Mouse (Mus musculus) megakaryocyte, adult 5-6 weeks (primary cell): ENCODE measurements around the gene Arcn1. TPM values are rescaled to one million over a fixed set of nuclear protein-coding genes. Genes with fewer than 3 reads are reported as not detected.

Source experiments
- ATAC-seq: 2 replicates; pipeline ENCODE4 v1.8.0; 2016; ENCODE audit warnings: mild to moderate bottlenecking, inconsistent platforms; ENCODE audit not compliant: poor library complexity, severe bottlenecking
- total RNA-seq, 2 experiments: library from RNA; stranded (forward) in 1 of 2; stranded (reverse) in 1 of 2; fragments of 153-499, 151-499 nt in 1 of 2; fragments of 221-1000, 200-1000 nt in 1 of 2; gene quantifications; 2 replicates each; pipeline versions ENCODE4 v1.2.3 to v1.2.4; 2015 to 2017

Arcn1 gene
- total RNA-seq, 2 experiments from 2014 or later, result 151 to 165 TPM

- ATAC-seq, result no peak
These were observed 21.0 kb downstream of the Arcn1 start for GRCm38 (mm10) chr9:44746666-44747065.

GRCm38 (mm10) chr9:44745371-44745770 lies 22.3 kb downstream of the Arcn1 start:
- no peak for ATAC-seq

DNA sequence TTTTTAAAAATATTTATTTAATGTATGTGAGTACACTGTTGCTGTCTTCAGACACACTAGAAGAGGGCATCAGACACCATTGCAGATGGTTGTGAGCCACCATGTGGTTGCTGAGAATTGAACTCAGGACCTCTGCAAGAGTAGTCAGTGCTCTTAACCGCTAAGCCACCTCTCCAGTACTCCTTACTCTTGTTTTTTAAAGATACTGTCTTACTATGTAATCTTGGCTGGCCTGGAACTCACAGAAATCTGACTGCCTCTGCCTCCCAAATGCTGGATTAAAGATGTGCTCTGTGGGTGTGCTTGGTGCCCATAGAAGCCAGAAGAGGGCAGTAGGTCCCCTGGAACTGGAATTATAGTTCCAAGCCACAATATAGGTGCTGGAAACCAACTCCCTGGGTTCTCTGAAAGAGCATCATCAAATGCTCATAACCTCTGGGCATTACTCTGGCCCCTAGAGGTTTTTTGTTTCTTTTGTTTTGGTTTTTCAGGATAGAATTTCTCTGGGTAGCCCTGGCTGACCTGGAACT lies 26.9 kb downstream of the Arcn1 start:
- no peak for ATAC-seq

DNA sequence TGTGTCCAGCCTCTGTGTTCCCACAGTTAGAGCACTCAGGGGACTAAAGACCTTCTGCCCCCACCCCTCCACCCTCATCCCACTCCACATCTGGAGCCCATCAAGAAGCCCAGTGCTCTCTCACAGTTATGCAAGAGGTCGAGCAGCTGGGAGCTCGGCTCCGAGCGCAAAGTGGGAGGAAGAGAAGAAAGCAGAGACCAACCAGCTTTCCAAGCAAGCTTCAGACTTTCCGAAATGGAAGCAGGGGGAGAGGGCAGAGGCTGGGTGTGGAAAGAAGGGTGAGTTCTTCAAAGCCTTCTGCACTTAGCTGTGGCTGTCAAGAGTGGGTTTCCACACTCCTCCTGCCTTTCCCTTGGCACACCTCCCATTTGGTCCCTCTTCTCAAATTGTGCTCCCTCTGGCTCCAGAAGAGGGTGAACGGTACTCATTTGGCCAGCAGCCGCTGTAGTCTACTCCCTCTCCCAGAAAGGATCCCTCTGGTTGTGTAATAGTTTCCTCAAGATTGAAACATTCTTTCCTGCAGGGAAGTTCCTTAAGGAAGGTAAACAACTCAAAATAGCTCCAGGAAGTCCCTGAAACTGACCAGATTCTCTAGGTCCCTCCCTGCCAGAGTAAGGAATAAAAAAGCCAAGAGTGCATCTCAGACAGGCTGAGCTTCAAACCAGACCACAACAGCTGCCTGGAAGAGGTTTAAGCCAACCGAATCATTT lies 30.2 kb downstream of the Arcn1 start:
- no peak for ATAC-seq

GRCm38 (mm10) chr9:44736301-44736700 lies 31.3 kb downstream of the Arcn1 start:
- ATAC-seq, result no peak

DNA sequence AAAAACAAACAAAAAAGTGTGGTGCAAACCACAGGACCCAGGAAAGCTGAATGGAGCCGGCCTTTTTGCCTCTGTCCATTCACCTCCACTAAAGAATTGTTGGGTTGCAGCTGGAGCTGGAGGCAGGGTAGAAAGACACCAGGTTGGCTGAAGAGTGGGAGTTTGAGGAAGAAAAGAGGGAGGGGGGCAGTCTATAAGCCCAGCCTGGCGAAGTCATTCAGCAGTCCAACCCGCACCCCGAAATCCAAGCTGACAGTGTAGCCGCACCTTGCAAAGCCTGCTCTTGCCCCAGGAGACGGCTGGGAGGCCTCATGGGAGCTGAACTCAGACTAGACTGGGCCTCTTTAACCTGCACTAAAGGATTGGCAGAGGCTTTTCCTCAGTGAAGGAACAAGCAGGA lies 31.8 kb downstream of the Arcn1 start:
- no peak for ATAC-seq

GRCm38 (mm10) chr9:44734524-44735494 lies 32.8 kb downstream of the Arcn1 start, which contains the start of gene Phldb1:
TSS of gene Phldb1 (minus strand) at chr9:44735198.
- ATAC-seq, result peak; percentile 46

GRCm38 (mm10) chr9:44733671-44734523 lies 33.7 kb downstream of the Arcn1 start:
- peak; percentile 55 for ATAC-seq

DNA sequence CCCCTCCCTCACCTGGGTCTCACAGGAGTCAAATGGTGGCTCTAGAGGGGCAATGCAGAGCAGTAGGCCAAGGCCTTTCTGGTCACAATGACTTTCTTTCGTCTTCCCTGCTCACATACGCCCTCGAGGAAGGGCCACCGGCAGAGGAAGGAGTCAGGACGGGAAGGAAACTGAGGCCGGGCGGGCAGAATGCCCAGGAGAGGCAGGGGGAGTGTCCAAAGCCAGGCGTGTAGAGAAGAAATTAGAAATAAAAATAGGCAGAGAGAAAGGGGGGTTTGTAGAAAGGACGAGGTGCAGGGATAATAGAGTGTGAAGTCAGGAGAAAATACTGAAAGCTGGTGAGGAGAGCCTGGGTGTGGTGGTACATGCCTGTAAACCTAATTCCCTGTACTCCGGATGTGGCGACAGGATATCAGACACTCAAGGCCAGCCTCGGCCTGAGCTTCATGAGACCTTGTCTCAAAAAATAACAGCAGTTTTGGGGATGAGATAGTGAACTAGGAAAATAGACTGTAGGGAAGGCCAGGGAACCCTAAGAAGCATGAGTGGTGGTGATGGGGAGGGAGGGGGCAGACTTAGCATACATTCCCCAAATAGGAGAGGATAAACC lies 34.6 kb downstream of the Arcn1 start:
- ATAC-seq, result no peak

DNA sequence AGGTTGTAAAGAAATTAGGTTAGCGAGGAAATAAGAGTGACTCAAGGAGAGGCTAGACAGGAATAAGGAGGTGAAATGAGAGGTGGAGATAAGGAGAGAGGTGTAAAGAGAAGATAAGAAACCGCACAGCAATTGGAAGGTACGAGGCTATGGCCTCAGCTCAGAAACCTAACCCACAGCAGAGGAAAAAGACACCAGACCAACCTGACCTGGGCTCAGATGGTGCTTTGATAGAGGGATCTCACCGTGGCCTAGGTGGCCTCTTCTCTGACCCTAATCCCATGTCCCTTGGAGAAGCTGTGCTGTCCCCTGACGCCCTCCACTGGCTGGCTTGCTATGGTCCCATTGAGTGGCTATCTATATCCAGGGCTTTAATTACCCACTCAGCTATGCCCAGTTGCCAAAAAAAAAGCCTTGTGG lies 35.5 kb downstream of the Arcn1 start:
- ATAC-seq, result no peak

DNA sequence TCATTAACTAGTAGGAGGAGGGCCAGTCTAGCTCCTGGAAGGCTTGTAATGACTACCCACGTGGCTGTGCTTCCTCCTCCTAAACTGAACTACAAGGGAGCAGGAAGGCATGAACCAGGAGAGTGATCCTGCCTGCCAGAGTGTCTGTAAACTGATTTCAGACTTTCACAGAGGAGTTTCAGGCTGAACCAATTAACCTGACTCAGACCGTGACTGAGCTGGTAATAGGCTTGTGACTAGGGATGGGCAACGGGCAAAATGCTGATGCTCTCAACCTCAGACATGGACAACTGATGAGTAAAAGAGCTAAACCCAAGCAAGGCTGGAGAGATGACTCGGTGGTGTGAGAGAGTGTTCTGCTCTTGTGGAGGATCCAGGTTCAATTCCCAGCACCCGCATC lies 40.2 kb downstream of the Arcn1 start:
- no peak for ATAC-seq

DNA sequence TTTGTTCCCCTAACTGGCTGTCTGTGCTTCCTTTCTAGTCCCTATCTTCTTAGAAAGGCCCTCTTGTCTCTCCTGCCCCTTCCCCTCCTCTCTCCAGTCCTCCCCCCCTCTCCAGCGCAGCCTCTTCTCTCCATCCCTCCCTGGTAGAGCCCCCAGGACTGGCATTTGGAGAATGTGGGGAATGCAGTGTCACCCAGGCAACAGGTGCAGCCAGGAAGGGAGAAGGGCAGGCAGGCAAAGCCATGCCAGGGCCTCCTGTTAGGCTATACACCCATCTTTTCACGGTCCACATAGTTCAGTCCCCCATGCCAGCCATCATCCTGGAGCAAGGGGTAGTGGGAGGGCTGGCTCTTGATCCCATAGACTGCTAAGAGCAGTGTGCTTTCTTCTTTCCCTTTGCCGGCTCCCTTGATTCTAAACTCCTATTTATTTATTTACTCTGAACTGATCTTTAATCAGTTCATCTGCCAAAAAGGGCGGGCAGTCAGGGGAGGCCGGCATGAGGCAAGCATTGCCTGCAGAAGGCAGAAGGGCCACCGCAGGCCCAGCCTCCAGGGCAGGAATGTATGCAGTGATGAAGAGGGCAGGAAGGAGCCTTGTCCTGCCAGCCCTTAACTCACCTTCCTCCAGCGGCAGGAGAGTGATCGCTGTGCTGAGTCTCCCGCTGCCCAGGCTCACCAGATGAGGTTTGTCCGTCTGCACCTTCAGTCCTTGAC lies 41.1 kb downstream of the Arcn1 start:
- ATAC-seq, result no peak

- no peak for ATAC-seq
These were observed 43.0 kb downstream of the Arcn1 start for GRCm38 (mm10) chr9:44724665-44725064.

GRCm38 (mm10) chr9:44724223-44724622 lies 43.4 kb downstream of the Arcn1 start:
- ATAC-seq, result no peak

DNA sequence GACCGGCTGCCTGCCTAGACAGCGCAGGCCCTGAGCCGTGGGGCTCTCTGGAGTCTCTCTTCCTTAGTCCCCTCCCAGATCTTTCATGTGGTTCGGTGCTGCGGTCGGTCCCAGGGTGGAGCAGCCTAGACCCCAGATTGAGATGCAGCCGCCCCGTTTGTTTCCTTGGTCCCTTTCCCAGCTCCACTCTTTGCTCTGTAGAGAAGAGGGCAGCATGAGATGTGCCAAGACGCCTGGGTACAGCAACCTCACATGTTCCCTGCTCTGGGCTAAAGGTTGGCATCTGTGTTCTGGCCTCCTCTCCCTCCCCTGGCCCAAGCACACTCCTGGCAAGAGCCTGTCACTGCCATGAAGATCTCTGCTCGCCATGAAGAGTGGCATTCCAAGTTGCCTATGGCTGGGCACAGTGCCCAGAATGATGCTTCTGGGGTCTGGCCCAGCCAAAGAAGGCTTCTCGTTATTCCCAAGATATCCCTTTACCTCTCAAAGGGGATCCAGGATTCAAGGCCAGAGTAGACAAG lies 44.1 kb downstream of the Arcn1 start:
- ATAC-seq, result no peak

DNA sequence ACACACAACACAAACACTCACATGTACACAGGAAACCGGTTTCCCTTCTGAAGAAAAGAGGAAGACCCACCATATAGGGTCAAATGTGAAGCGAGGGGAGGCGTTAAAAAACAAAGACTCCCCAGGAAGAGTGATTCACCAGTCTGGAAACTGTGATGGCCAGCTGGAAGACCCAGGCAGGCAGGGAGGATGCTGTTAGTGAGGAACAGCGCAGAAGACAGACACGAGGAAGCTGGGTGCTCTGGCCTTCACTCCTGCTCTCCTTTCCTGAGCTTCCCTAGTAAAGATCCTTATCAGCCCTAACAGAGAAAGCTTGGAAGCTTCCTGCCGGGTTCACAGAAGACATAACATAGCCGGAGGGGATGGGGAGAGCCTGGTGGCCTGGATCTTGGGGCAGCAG lies 44.6 kb downstream of the Arcn1 start:
- ATAC-seq, result no peak

DNA sequence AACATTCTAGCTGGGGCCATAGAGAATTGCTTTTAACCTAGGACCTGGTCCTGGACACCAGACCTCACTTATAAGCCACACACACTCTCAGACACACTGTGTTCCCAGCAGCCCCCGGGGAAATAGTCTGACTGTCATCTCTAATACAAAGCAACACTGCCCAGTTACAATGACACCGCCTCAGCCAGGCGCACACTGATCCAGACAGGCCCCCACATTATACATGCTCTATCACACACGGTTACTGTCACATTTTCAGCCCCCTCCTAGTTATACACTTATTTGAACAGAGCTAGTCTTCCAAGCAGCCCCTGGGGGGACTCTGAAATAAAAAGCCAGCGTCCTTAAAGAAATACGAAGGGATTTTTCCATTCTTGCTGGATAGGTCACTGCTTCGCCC lies 45.1 kb downstream of the Arcn1 start:
- no peak for ATAC-seq

DNA sequence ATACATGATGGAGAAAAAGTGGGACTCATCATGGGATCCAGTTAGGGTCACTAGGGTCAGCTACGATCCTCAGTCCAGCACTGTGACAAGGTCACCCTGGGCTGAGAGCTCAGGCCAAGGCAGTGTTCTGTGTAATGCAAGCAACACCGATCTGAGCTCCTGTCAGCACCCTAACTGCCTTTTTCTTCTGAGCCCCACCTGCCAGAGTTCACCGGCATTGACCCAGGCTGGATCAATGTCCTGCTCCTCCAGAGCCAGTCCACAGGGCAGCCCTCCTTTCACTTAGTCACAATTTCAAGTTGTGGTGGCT lies 45.8 kb downstream of the Arcn1 start:
- no peak for ATAC-seq

DNA sequence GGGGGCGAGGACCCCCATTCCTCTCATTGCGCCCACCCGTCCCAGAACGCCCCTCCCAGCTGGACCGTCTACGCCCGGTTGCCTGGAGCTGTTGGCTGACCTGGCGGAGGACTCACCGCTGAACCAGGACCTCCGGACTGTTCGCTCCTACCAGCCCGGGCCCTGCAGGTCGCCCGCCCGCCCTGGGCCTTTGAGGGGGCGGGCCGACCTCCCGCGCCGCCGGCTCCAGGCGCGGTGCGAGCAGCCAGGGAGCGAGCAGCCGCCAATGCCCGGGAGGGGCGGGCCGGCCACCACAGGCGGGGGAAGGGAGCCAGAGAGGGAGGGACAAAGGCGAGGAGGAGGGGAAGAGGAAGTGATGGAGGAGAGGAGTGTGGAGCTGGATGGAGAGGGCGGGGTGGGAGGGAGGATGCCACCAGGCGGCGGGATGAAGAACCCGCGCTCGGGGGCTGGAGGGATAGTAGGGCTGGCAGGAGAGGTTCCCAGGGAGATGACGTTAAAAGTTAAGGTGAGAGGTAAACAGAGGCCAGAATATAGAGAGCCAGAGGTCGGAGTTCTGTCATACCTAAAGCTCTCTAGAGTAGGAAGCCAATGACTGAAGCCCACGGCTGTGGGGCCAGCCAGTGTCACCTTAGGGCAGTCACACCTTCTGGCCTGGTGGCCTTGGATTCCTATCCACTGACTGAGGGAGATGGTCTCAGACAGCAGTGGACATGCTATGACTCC lies 46.3 kb downstream of the Arcn1 start:
- ATAC-seq, result peak; percentile 90
